Mouse (Mus musculus) adrenal gland, adult (tissue): ENCODE data around the gene Rlf.
A peak's percentile ranks its signal among the peaks of the same experiment; 100 is the strongest.
"Not testable (repeated sequence)": the region's sequence is repeated elsewhere in the genome, so short reads cannot be mapped to it uniquely, and the experiment has no call there.

Source experiments
- DNase-seq, 2 experiments: peaks; one replicate each; pipeline ENCODE4 v3.0.0; 2022 to 2023; ENCODE audit warnings: low spot score in 1 of 2; ENCODE audit not compliant: inconsistent age in 2 of 2

Rlf gene

DNA sequence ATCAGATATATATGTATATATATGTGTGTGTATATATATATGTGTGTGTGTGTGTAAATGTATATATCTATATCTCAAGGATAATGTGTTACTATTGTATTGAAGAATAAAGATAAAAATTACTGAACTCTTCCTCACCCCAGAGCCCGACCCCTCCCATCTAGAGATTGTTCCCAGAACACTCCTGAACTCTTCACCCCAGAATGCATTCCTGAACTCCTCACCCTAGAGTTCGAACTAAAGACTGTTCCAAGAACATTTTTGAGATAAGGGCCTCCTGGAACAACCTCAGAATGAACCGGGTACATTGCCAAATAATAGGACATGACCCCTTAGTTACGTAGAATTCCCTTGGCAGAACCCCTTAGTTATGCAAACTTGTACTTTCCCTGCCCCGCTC lies 48.2 kb downstream of the Rlf start:
- not testable (repeated sequence) for DNase-seq

- DNase-seq, result no peak
Measured at GRCm38 (mm10) chr4:121163501-121164030, 51.3 kb downstream of the Rlf start.

- no peak for DNase-seq
Measured at GRCm38 (mm10) chr4:121109126-121109525, 105.8 kb downstream of the Rlf start, which contains the start of gene Tmco2. Gene Tmco2 (minus strand): TSS chr4:121109226.

- no peak for DNase-seq
Measured at GRCm38 (mm10) chr4:121103304-121103703, 111.6 kb downstream of the Rlf start.

GRCm38 (mm10) chr4:121097650-121098378 lies 117.1 kb downstream of the Rlf start, which contains the start of gene Zmpste24:
Gene Zmpste24 (minus strand): TSS chr4:121098241.
- peak; percentile 82 to 96 for DNase-seq
